Mouse (Mus musculus) liver, embryonic 14.5 days (tissue): Measurements from ENCODE around the gene Cbfb.

Source experiments
- CTCF ChIP-seq: IDR thresholded peaks from 2 replicates; pipeline ENCODE4 v1.5.1; 2016; ENCODE audit warnings: antibody characterized with exemption, low read depth, control low read depth
- EP300 ChIP-seq: IDR thresholded peaks from 2 replicates; pipeline ENCODE4 v1.6.1; 2016; ENCODE audit warnings: antibody characterized with exemption, low read depth

GRCm38 (mm10) chr8:105241016-105241415 lies 70.5 kb downstream of the Cbfb start:
- TF ChIP-seq CTCF (no peak), EP300 (no peak)
